Mouse (Mus musculus): ENCODE data around the gene Brox.
A peak's percentile ranks its signal among the peaks of the same experiment; 100 is the strongest.

Brox gene

GRCm38 (mm10) chr1:183267666-183268065, 29.4 kb downstream of the Brox start:
- DNase-seq, result no peak

- DNase-seq, result no peak
These were observed 31.1 kb downstream of the Brox start for GRCm38 (mm10) chr1:183265921-183266467.

GRCm38 (mm10) chr1:183264145-183265008, 32.7 kb downstream of the Brox start:
- no peak for DNase-seq

- DNase-seq, result no peak
These were observed 44.5 kb downstream of the Brox start for GRCm38 (mm10) chr1:183252574-183252973.

GRCm38 (mm10) chr1:183251818-183252217, 45.3 kb downstream of the Brox start:
- DNase-seq, result no peak

GRCm38 (mm10) chr1:183250612-183251011, 46.5 kb downstream of the Brox start:
- DNase-seq, result no peak

GRCm38 (mm10) chr1:183248144-183248543, 48.9 kb downstream of the Brox start:
- no peak for DNase-seq

GRCm38 (mm10) chr1:183243293-183243692, 53.8 kb downstream of the Brox start:
- no peak for DNase-seq

GRCm38 (mm10) chr1:183237901-183238300, 59.2 kb downstream of the Brox start:
- peak; percentile 7 to 20 for DNase-seq

GRCm38 (mm10) chr1:183236460-183236859, 60.6 kb downstream of the Brox start:
- no peak for DNase-seq

- no peak for DNase-seq
These were observed 63.3 kb downstream of the Brox start for GRCm38 (mm10) chr1:183233679-183234174.

- no peak for DNase-seq
These were observed 63.9 kb downstream of the Brox start for GRCm38 (mm10) chr1:183232985-183233678.

GRCm38 (mm10) chr1:183227469-183227868, 69.6 kb downstream of the Brox start:
- no peak for DNase-seq
